Mouse (Mus musculus): ENCODE measurements at regions not wholly inside any gene's neighbourhood (a gene's known extent, or its start where the extent isn't known, plus 50 kb on each side); places are given as distances from the start of the nearest gene placed in this dataset.
"Not testable (repeated sequence)": the region's sequence is repeated elsewhere in the genome, so short reads cannot be mapped to it uniquely, and the experiment has no call there.

GRCm38 (mm10) chrX:18960465-18960864 is 499.3 kb upstream of the 4930578C19Rik start:
- no peak for DNase-seq

GRCm38 (mm10) chrX:18942612-18943011 is 481.4 kb upstream of the 4930578C19Rik start:
- DNase-seq, result no peak

- no peak for DNase-seq
Observed at GRCm38 (mm10) chrX:18933340-18933739, 472.1 kb upstream of the 4930578C19Rik start.

- no peak for DNase-seq
Observed at GRCm38 (mm10) chrX:18923084-18923483, 461.9 kb upstream of the 4930578C19Rik start.

- DNase-seq, result no peak
Observed at GRCm38 (mm10) chrX:18921366-18922092, 460.3 kb upstream of the 4930578C19Rik start.

GRCm38 (mm10) chrX:18882784-18883171 is 421.6 kb upstream of the 4930578C19Rik start:
- no peak for DNase-seq

- DNase-seq, result peak; percentile 2 to 4
Observed at GRCm38 (mm10) chrX:18882088-18882783, 421.0 kb upstream of the 4930578C19Rik start.

- DNase-seq, result no peak
Observed at GRCm38 (mm10) chrX:18875734-18876133, 414.5 kb upstream of the 4930578C19Rik start.

GRCm38 (mm10) chrX:18874051-18874450 is 412.9 kb upstream of the 4930578C19Rik start:
- DNase-seq, result no peak

GRCm38 (mm10) chrX:18838668-18839067 is 377.5 kb upstream of the 4930578C19Rik start:
- DNase-seq, result no peak

- DNase-seq, result not testable (repeated sequence)
Observed at GRCm38 (mm10) chrX:18824971-18825370, 363.8 kb upstream of the 4930578C19Rik start.

GRCm38 (mm10) chrX:18814441-18814973 is 353.3 kb upstream of the 4930578C19Rik start:
- DNase-seq, result no peak

Measured in cerebellum, postnatal 10 days (tissue).